Mouse (Mus musculus) cerebellum, adult 2 months (tissue): Measurements from ENCODE around the gene Ankrd34a.

Experiments used
- CTCF ChIP-seq: fragments of 200-500 bp; IDR thresholded peaks from 2 replicates; pipeline ENCODE4 v1.5.1; 2011; ENCODE audit warnings: low read depth, mild to moderate bottlenecking, control low read depth, low read length, moderate library complexity, borderline replicate concordance; ENCODE audit not compliant: insufficient read depth
- POLR2A ChIP-seq: fragments of 200-500 bp; IDR thresholded peaks from 2 replicates; pipeline ENCODE4 v1.6.1; 2011; ENCODE audit warnings: low read length, control low read depth, borderline replicate concordance; ENCODE audit not compliant: insufficient read depth

- TF ChIP-seq POLR2A (no peak), CTCF (no peak)
Observed at GRCm38 (mm10) chr3:96558668-96559196, 37.7 kb upstream of the Ankrd34a start.
